Mouse (Mus musculus): ENCODE measurements around the gene Gsc2. TPM values are rescaled to one million over a fixed set of nuclear protein-coding genes. Genes with fewer than 3 reads are reported as not detected.

Gsc2 gene
- polyA plus RNA-seq, 1 experiment = not detected

- Histone ChIP-seq H3K4me1 (ENCODE audit: control insufficient read depth, insufficient read depth, low read length) (peaks cover 11% of the 10 kb centered on the region), H3K27ac (ENCODE audit: insufficient read depth, low read depth, low read length) (no peak overlapping the region), H3K4me3 (ENCODE audit: insufficient read depth, low read length) (no peak overlapping the region)
- TF ChIP-seq CTCF (IDR thresholded peaks at IDR 0.05; ENCODE audit: low read depth, low read length) (peak; percentile 56), POLR2A (IDR thresholded peaks at IDR 0.05; ENCODE audit: borderline replicate concordance, low read depth, low read length) (no peak)
These were observed 24.0 kb upstream of the Gsc2 start for GRCm38 (mm10) chr16:17938821-17939220.

- peaks cover 11% of the 10 kb centered on the region for H3K4me1 ChIP-seq (ENCODE audit: control insufficient read depth, insufficient read depth, low read length)
- H3K27ac ChIP-seq (ENCODE audit: insufficient read depth, low read depth, low read length) = no peak overlapping the region
- TF ChIP-seq POLR2A (IDR thresholded peaks at IDR 0.05; ENCODE audit: borderline replicate concordance, low read depth, low read length) = no peak
- no peak overlapping the region for H3K4me3 ChIP-seq (ENCODE audit: insufficient read depth, low read length)
These were observed 23.3 kb upstream of the Gsc2 start for GRCm38 (mm10) chr16:17938187-17938586.

- no peak overlapping the region for H3K4me3 ChIP-seq (ENCODE audit: insufficient read depth, low read length)
- peaks cover 11% of the 10 kb centered on the region for H3K4me1 ChIP-seq (ENCODE audit: control insufficient read depth, insufficient read depth, low read length)
- H3K27ac ChIP-seq (ENCODE audit: insufficient read depth, low read depth, low read length) = no peak overlapping the region
- TF ChIP-seq CTCF (IDR thresholded peaks at IDR 0.05; ENCODE audit: low read depth, low read length) = no peak
- TF ChIP-seq POLR2A (IDR thresholded peaks at IDR 0.05; ENCODE audit: borderline replicate concordance, low read depth, low read length) = no peak
These were observed 21.9 kb upstream of the Gsc2 start for GRCm38 (mm10) chr16:17936776-17937175.

GRCm38 (mm10) chr16:17934445-17934910 is 19.6 kb upstream of the Gsc2 start:
- Histone ChIP-seq H3K27ac (ENCODE audit: insufficient read depth, low read depth, low read length) (no peak overlapping the region), H3K4me3 (ENCODE audit: insufficient read depth, low read length) (no peak overlapping the region), H3K4me1 (ENCODE audit: control insufficient read depth, insufficient read depth, low read length) (peaks cover 11% of the 10 kb centered on the region)
- TF ChIP-seq CTCF (IDR thresholded peaks at IDR 0.05; ENCODE audit: low read depth, low read length) (no peak), POLR2A (IDR thresholded peaks at IDR 0.05; ENCODE audit: borderline replicate concordance, low read depth, low read length) (no peak)

GRCm38 (mm10) chr16:17933594-17934444 is 19.0 kb upstream of the Gsc2 start:
- no peak for TF ChIP-seq POLR2A (IDR thresholded peaks at IDR 0.05; ENCODE audit: borderline replicate concordance, low read depth, low read length)
- TF ChIP-seq CTCF (IDR thresholded peaks at IDR 0.05; ENCODE audit: low read depth, low read length) = no peak
- H3K4me1 ChIP-seq (ENCODE audit: control insufficient read depth, insufficient read depth, low read length) = peaks cover 15% of the 10 kb centered on the region

GRCm38 (mm10) chr16:17931906-17932460 is 17.1 kb upstream of the Gsc2 start:
- H3K4me3 ChIP-seq (ENCODE audit: insufficient read depth, low read length) = no peak overlapping the region
- H3K4me1 ChIP-seq (ENCODE audit: control insufficient read depth, insufficient read depth, low read length) = peaks cover 17% of the 10 kb centered on the region
- TF ChIP-seq POLR2A (IDR thresholded peaks at IDR 0.05; ENCODE audit: borderline replicate concordance, low read depth, low read length) (no peak), CTCF (IDR thresholded peaks at IDR 0.05; ENCODE audit: low read depth, low read length) (no peak)
- H3K27ac ChIP-seq (ENCODE audit: insufficient read depth, low read depth, low read length) = no peak overlapping the region

More at GRCm38 (mm10) chr16:17933594-17934444, 19.0 kb upstream of the Gsc2 start:
- H3K4me3 ChIP-seq (ENCODE audit: insufficient read depth, low read length) = no peak overlapping the region
- H3K27ac ChIP-seq (ENCODE audit: insufficient read depth, low read depth, low read length) = no peak overlapping the region

GRCm38 (mm10) chr16:17929631-17930030 is 14.8 kb upstream of the Gsc2 start:
- TF ChIP-seq CTCF (IDR thresholded peaks at IDR 0.05; ENCODE audit: low read depth, low read length) (no peak), POLR2A (IDR thresholded peaks at IDR 0.05; ENCODE audit: borderline replicate concordance, low read depth, low read length) (no peak)
- peaks cover 14% of the 10 kb centered on the region for H3K4me1 ChIP-seq (ENCODE audit: control insufficient read depth, insufficient read depth, low read length)
- H3K4me3 ChIP-seq (ENCODE audit: insufficient read depth, low read length) = no peak overlapping the region
- no peak overlapping the region for H3K27ac ChIP-seq (ENCODE audit: insufficient read depth, low read depth, low read length)

- Histone ChIP-seq H3K4me1 (ENCODE audit: control insufficient read depth, insufficient read depth, low read length) (peaks cover 10% of the 10 kb centered on the region), H3K4me3 (ENCODE audit: insufficient read depth, low read length) (no peak overlapping the region), H3K27ac (ENCODE audit: insufficient read depth, low read depth, low read length) (peak overlapping the region; percentile 81)
- no peak for TF ChIP-seq POLR2A (IDR thresholded peaks at IDR 0.05; ENCODE audit: borderline replicate concordance, low read depth, low read length)
- no peak for TF ChIP-seq CTCF (IDR thresholded peaks at IDR 0.05; ENCODE audit: low read depth, low read length)
These were observed 14.4 kb upstream of the Gsc2 start for GRCm38 (mm10) chr16:17929211-17929610.

GRCm38 (mm10) chr16:17928627-17929104 is 13.8 kb upstream of the Gsc2 start:
- TF ChIP-seq POLR2A (IDR thresholded peaks at IDR 0.05; ENCODE audit: borderline replicate concordance, low read depth, low read length) (no peak), CTCF (IDR thresholded peaks at IDR 0.05; ENCODE audit: low read depth, low read length) (peak; percentile 43)
- Histone ChIP-seq H3K4me1 (ENCODE audit: control insufficient read depth, insufficient read depth, low read length) (peaks cover 8% of the 10 kb centered on the region), H3K4me3 (ENCODE audit: insufficient read depth, low read length) (peak overlapping the region; percentile 74), H3K27ac (ENCODE audit: insufficient read depth, low read depth, low read length) (peak overlapping the region; percentile 81)

- Histone ChIP-seq H3K4me1 (ENCODE audit: control insufficient read depth, insufficient read depth, low read length) (peaks cover 8% of the 10 kb centered on the region), H3K27ac (ENCODE audit: insufficient read depth, low read depth, low read length) (peak within 1 kb of the TSS; percentile 81)
These were observed 13.3 kb upstream of the Gsc2 start, which contains the start of gene Slc25a1 for GRCm38 (mm10) chr16:17928087-17928580. Gene Slc25a1, minus strand, starts transcription at chr16:17928219.

More at GRCm38 (mm10) chr16:17928087-17928580, 13.3 kb upstream of the Gsc2 start, which contains the start of gene Slc25a1:
- no peak for TF ChIP-seq POLR2A (IDR thresholded peaks at IDR 0.05; ENCODE audit: borderline replicate concordance, low read depth, low read length)
- TF ChIP-seq CTCF (IDR thresholded peaks at IDR 0.05; ENCODE audit: low read depth, low read length) = no peak
- peak within 1 kb of the TSS; percentile 74 for H3K4me3 ChIP-seq (ENCODE audit: insufficient read depth, low read length)
